Comparison of ENCODE assay signal across 20 mouse cellular contexts in the genomic region with DNA sequence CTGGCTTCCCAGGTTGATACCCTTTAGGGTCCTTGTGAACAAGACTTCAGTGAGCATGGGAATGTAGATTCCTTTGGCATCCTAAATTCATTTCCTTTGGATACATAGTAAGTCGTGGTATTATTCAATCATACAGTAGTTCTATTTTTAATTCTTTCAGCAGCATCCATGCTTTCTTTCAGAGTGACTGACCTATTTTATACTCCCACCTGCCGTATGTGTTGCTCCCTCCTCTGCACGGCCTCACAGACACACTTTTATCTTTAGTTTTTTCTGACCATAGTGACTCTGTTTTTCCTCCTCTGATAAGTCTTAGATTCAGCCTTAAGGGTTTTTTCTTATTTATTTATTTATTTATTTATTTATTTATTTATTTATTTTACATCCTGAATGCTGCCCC.
DNase-seq lines count a peak whose midpoint lies in the region; ATAC-seq lines count a peak whose summit lies in the region.
"Had no signal": no experiment of that assay in that cellular context is flagged by ENCODE, and none has a peak within 500 bp of the region (broad histone marks: within the 10 kb centered on the region; RNA-seq: fewer than 3 reads in every experiment).

No protein-coding gene starts in this region.

- peak; percentile 96 for ATAC-seq in frontal cortex, adult (ENCODE audit: low TSS enrichment)
- ATAC-seq in erythroblast, adult 5-6 weeks (replicated peaks; ENCODE audit: low FRiP score, poor library complexity, severe bottlenecking), result no peak
- ATAC-seq: activated CD4-positive, CD25-positive, alpha-beta regulatory T cell, adult 4 months; CD4-positive, CD25-positive, alpha-beta regulatory T cell, adult 4 months; Patski had no signal

- DNase-seq in frontal cortex, postnatal 14 days (ENCODE audit: low spot score in 2 of 2), result no peak
- DNase-seq in right cerebral cortex, adult 18-20 months, result peak; percentile 8
- no peak for DNase-seq in right cerebral cortex, postnatal 36 days (ENCODE audit: low spot score in 2 of 2)
- DNase-seq in brain, adult 2 months (ENCODE audit: low read depth, low spot score), result peak; percentile 27
- DNase-seq: adrenal gland, adult 2 months; adrenal gland, adult 8-10 months; adrenal gland, postnatal 10 days; adrenal gland, postnatal 14 days; adrenal gland, postnatal 25 days; adrenal gland, postnatal 36 days; B cell, adult 2 months; cerebellum, adult 11 months; cerebellum, adult 11-12 months; cerebellum, adult 18-20 months; cerebellum, adult 2 months had no signal

Comparison
In these comparisons a context has a peak if more than half of its experiments do, and no peak if none do; other contexts are left out.
1. DNase-seq: peak in right cerebral cortex, adult 18-20 months (single experiment) and brain, adult 2 months (single experiment); none in frontal cortex, postnatal 14 days (0 of 2) and right cerebral cortex, postnatal 36 days (0 of 2).